Mouse (Mus musculus) heart, postnatal 25 days (tissue): ENCODE results near the gene Necab3. TPM values are rescaled to one million over a fixed set of nuclear protein-coding genes. Genes with fewer than 3 reads are reported as not detected.

ENCODE experiments used
- DNase-seq: peaks from one replicate; pipeline ENCODE4 v3.0.0; 2022; ENCODE audit warnings: low spot score
- intact Hi-C: fragments of 180-260 bp; cut with DNase I; formaldehyde crosslinking; loops from one replicate; pipeline ENCODE4 v1.15.1; 2025
- total RNA-seq, 2 experiments: library from RNA; stranded (reverse); gene quantifications; 2 replicates each; pipeline ENCODE4 v1.2.3; 2021

The Necab3 gene
- total RNA-seq, 2 experiments from 2014 or later = 0.36 to 0.39 TPM

GRCm38 (mm10) chr2:154549886-154550189 lies 8.9 kb downstream of the Necab3 start:
- DNase-seq = no peak
- intact Hi-C loops = loop anchor here (5.0 kb wide), 2 partner anchors 37 to 62 kb away; partner anchors contain the start of genes 4930519P11Rik and Zfp341

DNA sequence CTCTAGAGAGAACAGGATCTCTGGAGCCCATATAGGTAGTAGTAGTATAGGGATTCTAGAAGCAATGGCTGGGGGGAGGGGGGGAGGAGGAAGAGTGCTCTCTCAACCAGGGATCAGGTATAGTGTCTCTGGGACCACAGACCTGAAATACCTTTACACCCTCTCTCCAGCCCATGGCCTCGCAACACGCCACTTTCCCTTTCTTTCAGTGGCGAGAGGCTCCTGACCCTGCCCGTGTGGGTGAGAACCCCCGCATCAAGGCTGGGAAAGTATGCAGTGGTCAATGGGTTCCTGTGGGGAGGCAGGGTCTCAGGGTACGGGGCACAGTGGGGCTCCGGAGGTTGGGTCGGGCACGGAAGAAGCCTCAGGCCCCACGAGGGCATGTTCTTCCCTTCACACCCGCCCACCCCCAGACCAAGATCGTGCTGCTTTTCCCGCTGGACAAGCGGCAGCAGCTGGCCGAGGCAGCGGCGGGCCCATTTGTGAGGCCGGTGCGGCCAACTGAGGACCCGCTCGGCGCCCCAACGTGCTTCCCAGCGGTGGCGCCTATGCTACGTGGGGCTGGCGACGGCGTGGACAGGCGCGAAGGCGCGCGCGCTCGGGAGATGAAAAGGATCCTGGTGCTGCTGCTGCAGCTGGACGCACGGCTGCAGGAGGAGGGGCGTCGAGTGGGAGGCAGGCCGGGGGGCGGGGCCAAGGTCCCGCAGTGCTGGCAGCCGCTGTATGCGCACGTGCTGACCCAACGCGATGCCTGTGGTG lies 9.4 kb downstream of the Necab3 start:
- peak; percentile 33 for DNase-seq
- intact Hi-C loops = no loop called here

DNA sequence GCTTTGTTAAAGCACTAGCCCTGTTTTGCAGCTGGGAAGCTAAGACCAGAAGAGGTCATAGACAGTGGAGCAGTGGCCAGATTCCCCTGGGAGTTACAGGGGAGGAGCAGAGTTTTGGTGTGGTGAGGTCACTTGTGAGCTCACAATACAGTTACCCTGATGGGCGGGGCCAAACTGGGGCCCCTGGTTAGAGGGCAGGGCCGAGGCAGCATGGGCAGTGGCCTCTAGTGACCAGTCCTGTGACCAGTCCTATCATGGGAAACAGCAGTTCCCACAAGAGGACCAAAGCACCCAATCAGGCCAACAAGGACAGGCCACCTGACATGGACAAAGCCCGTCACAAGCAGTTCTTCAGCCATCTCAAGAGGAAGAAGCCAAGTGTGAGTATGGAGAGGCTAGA lies 10.0 kb downstream of the Necab3 start:
- intact Hi-C loops = no loop called here
- DNase-seq = peak; percentile 26

GRCm38 (mm10) chr2:154546711-154547110 lies 12.0 kb downstream of the Necab3 start, which contains the start of gene 1700003F12Rik:
1700003F12Rik (plus strand) TSS chr2:154547085.
- intact Hi-C loops = no loop called here
- DNase-seq = no peak

- peak; percentile 61 for DNase-seq
- intact Hi-C loops = no loop called here
Measured at GRCm38 (mm10) chr2:154543567-154544347, 14.9 kb downstream of the Necab3 start.

DNA sequence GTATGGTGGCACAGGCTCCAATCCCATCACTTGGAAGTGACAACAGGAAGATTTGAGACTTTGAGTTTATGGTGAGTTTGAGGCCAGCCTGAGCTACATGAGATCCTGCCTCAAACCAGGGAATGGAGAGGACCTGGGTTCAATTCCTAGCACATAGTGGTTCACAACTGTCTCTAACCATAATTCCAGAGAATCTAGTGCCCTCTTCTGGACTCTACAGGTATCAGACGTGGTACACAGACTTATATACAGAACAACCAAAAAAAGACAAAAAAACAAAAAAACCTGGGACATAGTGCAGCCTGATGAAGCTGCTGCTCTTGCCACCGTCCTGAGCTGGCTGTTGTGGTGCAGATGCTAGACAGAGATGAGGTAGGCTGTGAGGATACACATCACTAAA lies 17.1 kb downstream of the Necab3 start:
- no peak for DNase-seq
- intact Hi-C loops = no loop called here

DNA sequence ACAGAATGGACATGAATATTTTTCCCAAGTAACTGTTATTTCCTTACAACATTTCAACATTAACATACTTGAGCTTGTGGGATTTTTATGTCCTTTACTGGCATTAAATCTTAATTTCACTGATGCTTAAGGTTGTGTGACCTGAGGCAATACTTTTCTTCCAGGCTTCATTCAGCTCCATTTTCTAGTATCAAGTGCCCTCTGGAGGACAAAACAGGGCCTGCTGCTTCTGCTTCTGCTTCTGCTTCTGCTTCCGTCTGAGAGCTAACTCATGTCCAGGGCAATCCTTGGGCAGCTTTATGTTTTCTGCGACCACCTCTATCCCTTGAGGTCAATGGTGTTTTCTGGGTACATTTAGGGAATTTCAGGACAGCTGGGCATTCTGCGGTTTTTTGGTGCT lies 19.0 kb downstream of the Necab3 start:
- intact Hi-C loops = loop anchor here (1.0 kb wide), 1 partner anchor 122 kb away; no protein-coding TSS in a partner anchor
- DNase-seq = no peak

DNA sequence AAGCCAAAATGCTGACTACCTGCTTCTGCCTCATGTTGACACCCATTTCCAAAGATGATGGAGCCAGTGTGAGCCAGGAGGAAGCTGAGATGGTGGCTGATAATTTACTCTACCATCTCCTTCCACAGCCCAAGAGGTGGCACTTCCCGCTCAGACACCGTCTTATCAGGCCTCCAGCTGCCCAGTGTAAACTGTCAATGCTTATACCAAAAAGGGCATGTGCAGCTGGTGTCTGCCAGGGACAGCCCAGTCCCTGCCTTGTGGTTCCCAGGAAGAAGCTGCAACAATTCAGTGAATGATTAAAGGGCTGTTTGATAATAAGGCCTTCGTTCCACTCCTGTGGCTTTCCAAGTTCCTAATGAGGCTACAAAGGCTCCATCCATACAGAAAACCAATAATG lies 20.0 kb downstream of the Necab3 start:
- DNase-seq = no peak
- intact Hi-C loops = loop anchor here (1.0 kb wide), 1 partner anchor 121 kb away; no protein-coding TSS in a partner anchor

GRCm38 (mm10) chr2:154538310-154538709 lies 20.4 kb downstream of the Necab3 start:
- intact Hi-C loops = no loop called here
- peak; percentile 31 for DNase-seq

- no peak for DNase-seq
- intact Hi-C loops = no loop called here
Measured at GRCm38 (mm10) chr2:154534704-154535270, 23.9 kb downstream of the Necab3 start.

GRCm38 (mm10) chr2:154532888-154533287 lies 25.8 kb downstream of the Necab3 start:
- no peak for DNase-seq
- intact Hi-C loops = no loop called here

DNA sequence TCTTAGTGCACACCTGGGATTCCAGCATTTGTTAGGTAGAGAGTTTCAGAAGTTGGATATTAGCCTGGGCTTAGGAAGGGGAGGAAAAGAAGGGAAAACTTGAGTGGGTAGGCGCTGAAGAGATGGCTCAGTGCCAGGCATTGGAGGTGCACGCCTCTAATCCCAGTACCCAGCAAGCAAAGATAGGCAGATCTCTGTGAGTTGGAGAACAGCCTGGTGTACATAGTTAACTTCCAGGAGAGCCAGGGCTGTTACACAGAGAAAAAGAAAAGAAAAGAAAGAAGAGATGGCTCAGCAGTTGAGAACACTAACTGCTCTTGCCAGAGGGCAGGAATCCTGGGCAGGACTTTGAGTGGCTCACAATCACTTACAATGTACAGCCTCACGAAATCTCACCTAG lies 32.2 kb downstream of the Necab3 start:
- intact Hi-C loops = no loop called here
- no peak for DNase-seq

GRCm38 (mm10) chr2:154525285-154525684 lies 33.4 kb downstream of the Necab3 start:
- intact Hi-C loops = no loop called here
- no peak for DNase-seq

DNA sequence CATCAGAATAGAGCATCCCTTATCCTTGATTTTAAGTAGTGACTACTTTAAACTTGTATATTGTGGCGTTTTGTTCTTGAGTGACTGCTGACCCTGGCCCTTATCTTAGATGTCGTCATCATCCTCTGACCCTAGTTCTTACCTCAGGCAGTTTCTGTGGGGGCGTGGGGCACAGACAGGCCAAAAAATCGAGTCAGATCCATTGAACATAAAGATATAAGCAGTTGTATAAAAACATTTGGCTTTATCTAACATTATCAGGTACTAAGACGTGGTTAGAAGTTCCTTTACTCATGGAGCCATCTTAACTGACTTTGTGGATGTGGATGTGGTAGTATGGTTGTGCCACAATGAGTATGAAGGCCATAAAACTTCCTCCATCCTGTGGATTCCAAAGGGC lies 36.4 kb downstream of the Necab3 start:
- DNase-seq = no peak
- intact Hi-C loops = no loop called here

DNA sequence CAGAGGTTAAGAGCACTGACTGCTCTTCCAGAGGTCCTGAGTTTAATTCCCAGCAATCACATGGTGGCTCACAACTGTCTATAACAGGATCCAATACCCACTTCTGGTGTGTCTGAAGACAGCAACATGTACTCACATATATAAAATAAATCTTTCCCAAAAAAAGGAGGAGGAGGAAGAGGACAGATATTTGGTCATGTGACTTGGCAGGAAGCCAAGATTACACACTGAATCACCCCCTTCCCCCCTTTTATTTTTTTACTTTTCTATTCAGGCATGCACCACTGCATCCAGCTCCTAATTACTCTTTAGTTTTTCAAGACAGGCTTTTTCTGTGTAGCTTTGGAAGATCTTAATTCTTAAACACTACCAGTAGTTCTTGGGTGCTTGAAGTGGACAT lies 37.2 kb downstream of the Necab3 start:
- intact Hi-C loops = no loop called here
- no peak for DNase-seq

GRCm38 (mm10) chr2:154517424-154517823 lies 41.3 kb downstream of the Necab3 start:
- no peak for DNase-seq
- intact Hi-C loops = no loop called here

DNA sequence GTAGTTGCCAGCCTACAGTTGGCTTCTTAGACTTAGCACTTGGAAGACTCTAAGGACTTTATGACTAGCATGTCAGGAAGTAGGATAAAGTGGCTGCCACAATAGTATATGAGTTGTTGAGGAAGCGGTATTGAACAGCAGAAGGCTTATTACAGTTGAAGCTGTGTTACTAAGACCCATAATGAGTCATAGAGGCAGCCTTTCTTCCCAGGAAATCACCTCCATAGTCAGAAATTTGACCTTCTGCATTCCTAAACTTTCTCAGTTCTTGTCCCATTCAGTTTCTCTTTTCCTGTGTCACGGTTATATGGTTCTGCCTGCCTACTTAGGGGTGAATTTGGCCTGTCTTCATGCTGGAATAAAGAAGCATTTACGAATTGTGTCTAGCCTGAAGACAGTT lies 41.7 kb downstream of the Necab3 start:
- intact Hi-C loops = no loop called here

GRCm38 (mm10) chr2:154510141-154510540 lies 48.5 kb downstream of the Necab3 start:
- intact Hi-C loops = no loop called here
- DNase-seq = no peak

More for the DNA sequence above, 41.7 kb downstream of the Necab3 start:
- no peak for DNase-seq

GRCm38 (mm10) chr2:154508450-154508849 lies 50.2 kb downstream of the Necab3 start:
- no peak for DNase-seq
- intact Hi-C loops = no loop called here

GRCm38 (mm10) chr2:154507566-154508283 lies 51.0 kb downstream of the Necab3 start:
- DNase-seq = no peak

More at GRCm38 (mm10) chr2:154507566-154508283, 51.0 kb downstream of the Necab3 start:
- intact Hi-C loops = no loop called here
